In the genomic region with DNA sequence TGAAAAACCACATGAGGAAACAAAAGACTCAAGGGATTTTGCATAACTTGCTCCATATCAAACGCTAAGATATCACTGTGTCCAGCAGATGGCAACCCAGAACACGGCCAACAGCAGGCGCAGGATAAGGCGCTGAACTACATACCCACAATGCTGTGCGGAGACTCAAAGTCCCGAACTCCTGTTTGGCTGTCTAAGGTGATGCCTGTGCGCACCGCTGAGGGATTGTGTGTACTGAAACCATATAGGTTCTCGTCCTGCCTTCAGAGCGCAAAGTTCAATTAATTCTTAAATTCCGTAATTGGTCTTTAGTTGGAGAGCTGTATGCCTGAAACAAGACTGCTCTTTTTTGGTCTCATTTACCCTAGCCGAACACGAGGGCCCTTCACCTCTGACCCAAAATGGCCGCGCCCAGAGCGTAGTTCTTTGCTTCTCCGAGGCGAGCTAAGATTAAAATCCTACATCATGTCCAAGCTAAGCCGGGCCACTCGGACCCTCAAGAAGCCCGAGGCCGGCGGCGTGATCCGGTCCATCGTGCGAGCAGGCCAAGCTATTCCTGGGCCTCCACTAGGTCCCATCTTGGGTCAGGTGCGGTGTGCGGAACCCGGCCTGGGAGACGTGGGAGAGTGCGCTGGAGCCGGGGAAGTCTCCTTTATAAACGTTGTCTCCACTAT, we compare ENCODE assay signal across 7 mouse cellular contexts. TPM values are rescaled to one million over a fixed set of nuclear protein-coding genes. Genes with fewer than 3 reads are reported as not detected.
A peak's percentile ranks its signal among the peaks of the same experiment; 100 is the strongest.
DNase-seq lines count a peak whose midpoint lies in the region; ATAC-seq lines count a peak whose summit lies in the region.

A gene (plus strand): TSS at position 220 of the 674 bp plus-strand sequence.

- H3K27ac ChIP-seq in embryonic facial prominence, embryonic 11.5 days (replicated peaks; ENCODE audit: low read depth, low read length): peak within 1 kb of the TSS; percentile 81
- H3K27ac ChIP-seq in limb, embryonic 10.5 days: peak within 1 kb of the TSS; percentile 93
- H3K27ac ChIP-seq in midbrain, embryonic 13.5 days: peak within 1 kb of the TSS; percentile 77

- ATAC-seq in embryonic facial prominence, embryonic 11.5 days (replicated peaks; ENCODE audit: insufficient number of reproducible peaks, low FRiP score, low TSS enrichment, low read depth): peak; percentile 92
- ATAC-seq in granulocyte monocyte progenitor cell, adult 5-6 weeks (replicated peaks; ENCODE audit: poor library complexity, severe bottlenecking): peak; percentile 99
- ATAC-seq in midbrain, embryonic 13.5 days: peak; percentile 98

- no peaks in the 10 kb centered on the region for H3K27me3 ChIP-seq in embryonic facial prominence, embryonic 11.5 days (ENCODE audit: control insufficient read depth, insufficient read depth, low read length)
- no peaks in the 10 kb centered on the region for H3K27me3 ChIP-seq in limb, embryonic 10.5 days (ENCODE audit: low read depth, poor library complexity, severe bottlenecking)
- peaks cover 3% of the 10 kb centered on the region; the same call in 1 of the 2 replicates for H3K27me3 ChIP-seq in midbrain, embryonic 13.5 days

- peak within 1 kb of the TSS; percentile 89 for H3K9ac ChIP-seq in embryonic facial prominence, embryonic 11.5 days (replicated peaks; ENCODE audit: low read length)
- peak within 1 kb of the TSS; percentile 80 for H3K9ac ChIP-seq in midbrain, embryonic 13.5 days (replicated peaks)

- peak; percentile 92 for DNase-seq in adrenal gland, postnatal 14 days
- DNase-seq in embryonic facial prominence, embryonic 11.5 days (ENCODE audit: low spot score): peak; percentile 96
- DNase-seq in kidney, adult 11 months: peak; percentile 92
- DNase-seq in limb, embryonic 10.5 days (ENCODE audit: low spot score): peak; percentile 88
- peak; percentile 83 for DNase-seq in spleen, adult 12 weeks (ENCODE audit: low spot score)

- peak within 1 kb of the TSS; percentile 89 for H3K4me3 ChIP-seq in embryonic facial prominence, embryonic 11.5 days (ENCODE audit: low read depth, low read length)
- H3K4me3 ChIP-seq in limb, embryonic 10.5 days: peak within 1 kb of the TSS; percentile 81
- H3K4me3 ChIP-seq in midbrain, embryonic 13.5 days (replicated peaks): peak within 1 kb of the TSS; percentile 86

- peaks cover 2% of the 10 kb centered on the region; the same call in 1 of the 2 replicates for H3K36me3 ChIP-seq in embryonic facial prominence, embryonic 11.5 days (replicated peaks; ENCODE audit: control insufficient read depth, insufficient read depth, low read depth, low read length)
- H3K36me3 ChIP-seq in limb, embryonic 10.5 days: peaks cover 33% of the 10 kb centered on the region
- H3K36me3 ChIP-seq in midbrain, embryonic 13.5 days: peaks cover 30% of the 10 kb centered on the region

- H3K4me1 ChIP-seq in embryonic facial prominence, embryonic 11.5 days (ENCODE audit: control insufficient read depth, insufficient read depth, low read length): no peaks in the 10 kb centered on the region
- peaks cover 10% of the 10 kb centered on the region for H3K4me1 ChIP-seq in limb, embryonic 10.5 days
- peaks cover 15% of the 10 kb centered on the region for H3K4me1 ChIP-seq in midbrain, embryonic 13.5 days (replicated peaks)

- WGBS in embryonic facial prominence, embryonic 11.5 days: under 1% methylated on average over 34 of the region's 34 CpGs
- WGBS in limb, embryonic 10.5 days: under 1% methylated on average over 34 of the region's 34 CpGs
- WGBS in midbrain, embryonic 13.5 days: under 1% methylated on average over 34 of the region's 34 CpGs

- no peaks in the 10 kb centered on the region for H3K9me3 ChIP-seq in embryonic facial prominence, embryonic 11.5 days (replicated peaks; ENCODE audit: control insufficient read depth, low read length)
- H3K9me3 ChIP-seq in limb, embryonic 10.5 days (replicated peaks): no peaks in the 10 kb centered on the region
- no peaks in the 10 kb centered on the region for H3K9me3 ChIP-seq in midbrain, embryonic 13.5 days

- peak within 1 kb of the TSS; percentile 44 for H3K4me2 ChIP-seq in embryonic facial prominence, embryonic 11.5 days (ENCODE audit: low read depth, low read length)
- H3K4me2 ChIP-seq in midbrain, embryonic 13.5 days (replicated peaks): peak within 1 kb of the TSS; percentile 64

RNA-seq across cellular contexts. Expression of the gene that starts here (rescaled TPM):
- 68.2 and 70.3 TPM in 2 replicates for total RNA-seq in adrenal gland, postnatal 14 days (2021)
- polyA plus RNA-seq in embryonic facial prominence, embryonic 11.5 days (2014; fragmentation: Nextera tagmentation; extraction: Ambion mirVana): 164 and 173 TPM in 2 replicates
- total RNA-seq in granulocyte monocyte progenitor cell, adult 5-6 weeks (2014; fragmentation: Nextera tagmentation): 51.9 and 53.3 TPM in 2 replicates
- total RNA-seq in granulocyte monocyte progenitor cell, adult 5-6 weeks (2017): 58.8 and 81.4 TPM in 2 replicates
- polyA plus RNA-seq in limb, embryonic 10.5 days (2016; fragmentation: Nextera tagmentation; extraction: Ambion mirVana): 161 and 187 TPM in 2 replicates
- polyA plus RNA-seq in midbrain, embryonic 13.5 days (2015; fragmentation: Nextera tagmentation; extraction: Ambion mirVana): 111 and 113 TPM in 2 replicates

Comparison
In these comparisons a context has a peak if more than half of its experiments do, and no peak if none do; other contexts are left out.
1. Peak in every context shown above with its lines: DNase-seq, ATAC-seq, H3K4me3 ChIP-seq and H3K27ac ChIP-seq.